Mouse (Mus musculus): ENCODE results near the gene Cad.

The Cad gene

DNA sequence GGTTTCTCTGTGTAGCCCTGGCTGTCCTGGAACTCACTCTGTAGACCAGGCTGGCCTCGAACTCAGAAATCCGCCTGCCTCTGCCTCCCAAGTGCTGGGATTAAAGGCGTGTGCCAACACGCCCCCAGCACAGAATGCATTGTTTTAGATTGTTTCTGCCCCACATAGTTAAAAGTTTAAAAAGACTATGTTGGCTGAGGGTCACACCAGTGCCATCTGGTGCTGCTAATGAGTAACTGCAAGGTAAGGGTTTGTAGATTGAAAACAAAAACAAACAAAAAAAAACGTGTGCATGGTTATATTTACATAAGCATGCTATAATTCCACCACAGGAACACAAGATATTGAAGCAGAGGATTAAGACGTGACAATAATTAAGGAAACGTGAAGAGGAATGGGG is 56.2 kb downstream of the Cad start:
- DNase-seq (ENCODE audit: low spot score): peak; percentile 19

DNA sequence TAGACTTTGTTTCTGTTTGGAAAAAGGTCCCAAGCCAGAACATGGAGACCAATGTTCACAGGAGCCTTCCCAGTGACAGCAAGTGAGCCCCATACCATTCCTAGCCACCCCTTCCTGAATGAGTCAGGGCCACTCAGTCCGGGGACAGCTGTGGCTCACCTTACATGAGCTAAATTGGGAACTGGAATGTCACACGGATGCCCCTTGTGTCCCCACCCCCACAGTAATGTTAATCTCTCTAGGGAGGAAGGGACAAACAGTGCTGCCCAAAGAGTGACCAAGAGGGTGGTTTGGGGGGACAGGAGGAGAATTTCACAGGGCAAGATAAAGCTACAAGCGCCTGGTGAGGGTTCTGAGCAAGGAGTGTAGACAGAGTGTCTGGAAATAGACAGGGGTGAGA is 61.8 kb downstream of the Cad start, which contains the start of gene Trim54:
Gene Trim54 (plus strand): TSS at position 359 of the 400 bp plus-strand sequence.
- no peak for DNase-seq (ENCODE audit: low spot score)

DNA sequence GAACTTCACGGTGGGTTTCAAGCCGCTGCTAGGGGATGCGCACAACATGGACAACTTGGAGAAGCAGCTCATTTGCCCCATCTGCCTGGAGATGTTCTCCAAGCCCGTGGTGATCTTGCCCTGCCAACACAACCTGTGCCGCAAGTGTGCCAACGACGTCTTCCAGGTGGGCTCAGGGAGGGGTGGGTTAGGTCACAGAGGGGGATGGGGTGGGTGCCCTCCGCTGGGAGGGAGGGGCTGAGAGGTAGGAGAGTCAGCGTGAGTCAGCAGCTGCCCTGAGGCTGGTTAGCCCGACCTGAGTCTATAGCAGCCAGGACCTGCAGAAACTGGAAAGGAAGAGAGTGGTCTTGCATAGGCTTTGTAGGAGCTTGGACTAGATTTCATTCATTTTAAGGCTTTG is 62.3 kb downstream of the Cad start:
- DNase-seq (ENCODE audit: low spot score): no peak

DNA sequence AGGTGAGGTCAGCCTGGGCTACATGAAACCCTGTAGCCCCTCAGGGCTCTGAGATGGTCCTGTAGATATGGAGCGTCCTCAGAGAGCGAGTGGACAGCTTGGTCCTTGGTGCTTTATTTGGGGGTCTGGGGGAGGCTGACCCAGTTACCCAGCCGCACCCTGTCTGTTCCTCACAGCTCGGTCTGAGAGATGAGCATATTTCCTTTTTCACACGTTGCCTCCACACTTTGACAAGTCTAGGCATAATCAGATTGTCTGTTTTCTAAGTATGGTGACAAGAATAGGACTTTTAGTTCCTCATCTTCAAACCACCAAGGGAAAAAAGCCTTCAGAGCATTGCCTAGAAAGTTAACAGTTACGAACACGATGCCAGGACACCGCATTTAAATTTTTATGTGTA is 66.5 kb downstream of the Cad start:
- DNase-seq (ENCODE audit: low spot score): no peak

DNA sequence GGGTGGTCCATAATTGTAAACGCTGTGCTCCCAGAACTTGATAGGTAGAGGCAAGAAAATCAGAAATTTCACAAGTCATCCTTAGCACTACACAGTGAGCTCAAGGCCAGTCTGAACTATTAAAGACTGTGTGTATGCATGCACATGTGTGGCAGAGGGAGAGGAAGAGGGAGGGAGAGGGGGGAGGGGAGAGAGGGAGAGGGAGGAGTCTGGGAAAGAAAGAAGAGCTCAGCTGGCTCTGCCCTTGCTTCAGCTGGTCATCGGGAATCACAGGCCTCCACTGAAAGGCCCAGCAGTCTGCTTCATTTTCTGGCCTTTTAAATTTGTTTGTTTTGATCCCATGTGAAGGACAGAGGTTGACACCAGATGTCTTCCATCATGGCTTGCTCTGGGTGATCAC is 68.9 kb downstream of the Cad start:
- peak; percentile 29 for DNase-seq (ENCODE audit: low spot score)

DNA sequence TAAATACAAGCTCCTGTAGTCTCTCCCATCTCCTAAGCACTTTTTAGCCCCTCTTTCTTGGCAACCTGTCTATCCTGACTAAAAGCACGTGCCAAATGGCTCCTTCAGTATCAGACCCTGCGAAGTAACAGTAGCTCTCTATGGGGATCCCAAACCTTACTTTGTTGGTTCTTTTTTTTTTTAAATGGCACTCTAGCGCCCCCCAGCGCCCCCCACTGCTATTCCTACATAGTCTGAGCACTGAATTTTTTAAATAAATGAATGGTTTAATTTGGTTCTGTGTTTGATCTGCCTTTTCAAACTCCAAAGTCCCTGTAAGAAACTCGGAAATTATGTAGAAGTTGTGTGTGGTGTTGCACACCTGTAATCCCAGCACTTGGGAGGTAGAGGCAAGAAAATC is 71.5 kb downstream of the Cad start:
- DNase-seq (ENCODE audit: low spot score): no peak
